Mouse (Mus musculus) lung, postnatal 0 days (tissue): ENCODE measurements at regions not wholly inside any gene's neighbourhood (a gene's known extent, or its start where the extent isn't known, plus 50 kb on each side); places are given as distances from the start of the nearest gene placed in this dataset.

Source experiments
- CTCF ChIP-seq: IDR thresholded peaks from 2 replicates; pipeline ENCODE4 v1.5.1; 2016; ENCODE audit warnings: antibody characterized with exemption, mild to moderate bottlenecking
- EP300 ChIP-seq: IDR thresholded peaks from 2 replicates; pipeline ENCODE4 v1.6.1; 2016; ENCODE audit warnings: antibody characterized with exemption, mild to moderate bottlenecking, control low read depth

DNA sequence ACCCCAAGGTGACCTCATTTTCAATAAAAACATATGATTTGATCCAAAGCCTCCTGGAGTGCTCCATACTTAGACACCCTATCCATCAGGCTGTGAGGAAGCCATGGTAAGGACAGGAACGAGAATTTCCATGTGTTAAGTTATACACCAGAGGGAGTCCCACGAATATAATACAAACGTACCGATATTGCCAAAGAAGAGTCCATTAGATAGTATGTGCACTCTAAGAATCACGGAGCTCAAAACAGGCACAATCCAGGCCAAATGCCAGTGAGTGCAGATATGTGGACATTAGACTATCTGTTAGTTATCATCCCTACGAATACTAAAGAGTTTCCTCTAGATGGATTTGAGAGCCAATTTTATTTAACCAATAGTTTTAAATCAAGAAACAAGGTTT is 123.3 kb upstream of the Hmga2 start:
- TF ChIP-seq EP300 (no peak), CTCF (0 out of 2 replicates have a peak, but pooled peaks have one; percentile 7)
